Mouse (Mus musculus) intestine, embryonic 15.5 days (tissue): ENCODE results near the gene Ldb1. TPM values are rescaled to one million over a fixed set of nuclear protein-coding genes. Genes with fewer than 3 reads are reported as not detected.

Experiments used
- polyA plus RNA-seq: library from polyadenylated mRNA; unstranded; fragments of >200 nt; fragmentation: Nextera tagmentation; extraction: Ambion mirVana; gene quantifications from 2 replicates; pipeline ENCODE4 v1.2.1, GENCODE M21; 2015

The Ldb1 gene
- polyA plus RNA-seq, 1 experiment from 2014 or later: 53.2 TPM

Other genes starting within 250 kb of the Ldb1 start
- 1.6 and 1.8 TPM in 2 replicates for gene Kcnip2, start 229.2 kb downstream of the Ldb1 start, polyA plus RNA-seq
- 15.5 and 16.5 TPM in 2 replicates for gene Armh3, start 46.7 kb downstream of the Ldb1 start, polyA plus RNA-seq
- 8.8 and 9.5 TPM in 2 replicates for gene Hps6, start 41.7 kb downstream of the Ldb1 start, polyA plus RNA-seq
- 31.0 and 36.5 TPM in 2 replicates for gene Pprc1, start 328 bp downstream of the Ldb1 start, polyA plus RNA-seq
- gene Nolc1, start 30.6 kb upstream of the Ldb1 start, polyA plus RNA-seq: 99.0 and 107 TPM in 2 replicates
- not detected in 2 replicates for gene Elovl3, start 86.7 kb upstream of the Ldb1 start, polyA plus RNA-seq
- gene Pitx3, start 103.1 kb upstream of the Ldb1 start, polyA plus RNA-seq: not detected in 2 replicates
- gene Gbf1, start 107.3 kb upstream of the Ldb1 start, polyA plus RNA-seq: 49.6 and 50.0 TPM in 2 replicates